11 mouse cellular contexts compared by ENCODE assay signal in genomic region chr12:80812510-80812820, GRCm38 (mm10). TPM values are rescaled to one million over a fixed set of nuclear protein-coding genes. Genes with fewer than 3 reads are reported as not detected.
DNase-seq lines count a peak whose midpoint lies in the region; ATAC-seq and TF ChIP-seq lines count a peak whose summit lies in the region.
"Had no signal": no experiment of that assay in that cellular context is flagged by ENCODE, and none has a peak within 500 bp of the region (broad histone marks: within the 10 kb centered on the region; RNA-seq: fewer than 3 reads in every experiment).

No protein-coding gene starts in this region.

- no peak overlapping the region for H3K9ac ChIP-seq in midbrain, embryonic 15.5 days
- no peak overlapping the region for H3K9ac ChIP-seq in liver, embryonic 11.5 days (ENCODE audit: low read depth, low read length)
- no peak overlapping the region for H3K9ac ChIP-seq in kidney, embryonic 14.5 days (ENCODE audit: low read depth, low read length)
- H3K9ac ChIP-seq: embryonic facial prominence, embryonic 12.5 days; stomach, embryonic 15.5 days had no signal

- peaks cover 52% of the 10 kb centered on the region for H3K4me1 ChIP-seq in midbrain, embryonic 10.5 days
- peaks cover 10% of the 10 kb centered on the region for H3K4me1 ChIP-seq in midbrain, embryonic 15.5 days
- peaks cover 71% of the 10 kb centered on the region for H3K4me1 ChIP-seq in liver, embryonic 11.5 days (replicated peaks; ENCODE audit: control insufficient read depth, insufficient read depth, low read length)
- peaks cover 24% of the 10 kb centered on the region; the same call in 1 of the 2 replicates for H3K4me1 ChIP-seq in small intestine, adult 2 months (ENCODE audit: control insufficient read depth, insufficient read depth, insufficient read length, low read length)
- peaks cover 6% of the 10 kb centered on the region; the same call in 1 of the 2 replicates for H3K4me1 ChIP-seq in kidney, embryonic 14.5 days (ENCODE audit: control insufficient read depth, insufficient read depth, low read length)

- TF ChIP-seq CTCF in gastrocnemius, adult 2 months (IDR thresholded peaks at IDR 0.05): no peak
- TF ChIP-seq CTCF in small intestine, adult 2 months (IDR thresholded peaks at IDR 0.05; ENCODE audit: extremely low read depth, insufficient read length, insufficient replicate concordance, low read depth, low read length): no peak

- no peaks in the 10 kb centered on the region for H3K9me3 ChIP-seq in midbrain, embryonic 10.5 days (replicated peaks)
- H3K9me3 ChIP-seq in midbrain, embryonic 15.5 days: no peaks in the 10 kb centered on the region
- H3K9me3 ChIP-seq in liver, embryonic 11.5 days (ENCODE audit: control insufficient read depth, low read length): no peaks in the 10 kb centered on the region
- no peaks in the 10 kb centered on the region for H3K9me3 ChIP-seq in kidney, embryonic 14.5 days (ENCODE audit: control insufficient read depth, low read length)
- H3K9me3 ChIP-seq: embryonic facial prominence, embryonic 12.5 days; stomach, embryonic 15.5 days had no signal

- no peak for DNase-seq in gastrocnemius, adult 2 months
- DNase-seq in gastrocnemius, postnatal 25 days: no peak
- no peak for DNase-seq in midbrain, embryonic 10.5 days (ENCODE audit: low spot score)
- DNase-seq in liver, embryonic 11.5 days (ENCODE audit: low spot score): no peak
- no peak for DNase-seq in right cerebral cortex, postnatal 4 days

- H3K27ac ChIP-seq in gastrocnemius, adult 2 months: peak overlapping the region; percentile 76
- peak overlapping the region; percentile 49 for H3K27ac ChIP-seq in midbrain, embryonic 10.5 days (replicated peaks)
- H3K27ac ChIP-seq in midbrain, embryonic 15.5 days: no peak overlapping the region
- H3K27ac ChIP-seq in liver, embryonic 11.5 days (ENCODE audit: low read depth, low read length): peak overlapping the region; percentile 14; the same call in 1 of the 2 replicates
- H3K27ac ChIP-seq in small intestine, adult 2 months (ENCODE audit: insufficient read depth, low read depth, low read length): 0 out of 2 replicates have a peak overlapping the region, but pooled peaks have one; percentile 0
- H3K27ac ChIP-seq in kidney, embryonic 14.5 days (ENCODE audit: low read depth, low read length): no peak overlapping the region
- H3K27ac ChIP-seq: embryonic facial prominence, embryonic 12.5 days; stomach, embryonic 15.5 days had no signal

- H3K27me3 ChIP-seq in midbrain, embryonic 10.5 days (ENCODE audit: low read depth, poor library complexity, severe bottlenecking): no peaks in the 10 kb centered on the region
- no peaks in the 10 kb centered on the region for H3K27me3 ChIP-seq in midbrain, embryonic 15.5 days (replicated peaks)
- H3K27me3 ChIP-seq in liver, embryonic 11.5 days (replicated peaks; ENCODE audit: control insufficient read depth, insufficient read depth, low read length): no peaks in the 10 kb centered on the region
- H3K27me3 ChIP-seq in small intestine, adult 2 months (ENCODE audit: control insufficient read depth, insufficient read depth, low read length): no peaks in the 10 kb centered on the region
- no peaks in the 10 kb centered on the region for H3K27me3 ChIP-seq in kidney, embryonic 14.5 days (ENCODE audit: control insufficient read depth, insufficient read depth, low read length)
- H3K27me3 ChIP-seq: embryonic facial prominence, embryonic 12.5 days; stomach, embryonic 15.5 days had no signal

- intact Hi-C loops in gastrocnemius, adult 2 months (cut with DNase I): no loop called here

- H3K4me3 ChIP-seq in gastrocnemius, adult 2 months: peak overlapping the region; percentile 23; the same call in 1 of the 2 replicates
- H3K4me3 ChIP-seq in midbrain, embryonic 10.5 days: no peak overlapping the region
- no peak overlapping the region for H3K4me3 ChIP-seq in midbrain, embryonic 15.5 days
- no peak overlapping the region for H3K4me3 ChIP-seq in liver, embryonic 11.5 days (ENCODE audit: low read depth, low read length)
- H3K4me3 ChIP-seq in small intestine, adult 2 months (ENCODE audit: low read depth, low read length): no peak overlapping the region
- no peak overlapping the region for H3K4me3 ChIP-seq in kidney, embryonic 14.5 days (ENCODE audit: low read length)
- H3K4me3 ChIP-seq: embryonic facial prominence, embryonic 12.5 days; stomach, embryonic 15.5 days had no signal

- no peaks in the 10 kb centered on the region for H3K36me3 ChIP-seq in midbrain, embryonic 10.5 days
- H3K36me3 ChIP-seq in midbrain, embryonic 15.5 days (replicated peaks): no peaks in the 10 kb centered on the region
- H3K36me3 ChIP-seq in liver, embryonic 11.5 days (ENCODE audit: control insufficient read depth, insufficient read depth, low read length): no peaks in the 10 kb centered on the region
- no peaks in the 10 kb centered on the region for H3K36me3 ChIP-seq in small intestine, adult 2 months (ENCODE audit: control insufficient read depth, insufficient read depth, low read length)
- H3K36me3 ChIP-seq in kidney, embryonic 14.5 days (ENCODE audit: control insufficient read depth, insufficient read depth, low read length): no peaks in the 10 kb centered on the region
- H3K36me3 ChIP-seq: embryonic facial prominence, embryonic 12.5 days; stomach, embryonic 15.5 days had no signal

- 43% methylated on average over 1 of the region's 1 CpGs for WGBS in midbrain, embryonic 10.5 days
- 35% methylated on average over 1 of the region's 1 CpGs for WGBS in midbrain, embryonic 15.5 days
- 41% methylated on average over 1 of the region's 1 CpGs for WGBS in liver, embryonic 11.5 days
- WGBS in small intestine, adult 2 months: 65% methylated on average over 1 of the region's 1 CpGs
- 83% methylated on average over 1 of the region's 1 CpGs for WGBS in kidney, embryonic 14.5 days

- no peak for ATAC-seq in midbrain, embryonic 15.5 days (replicated peaks)
- peak; percentile 21; the same call in 1 of the 2 replicates for ATAC-seq in liver, embryonic 11.5 days (replicated peaks; ENCODE audit: low FRiP score)
- no peak for ATAC-seq in kidney, embryonic 14.5 days (ENCODE audit: low FRiP score, low TSS enrichment)
- ATAC-seq: intestine, embryonic 16.5 days had no signal

- H3K4me2 ChIP-seq in midbrain, embryonic 15.5 days: no peak overlapping the region
- H3K4me2 ChIP-seq in liver, embryonic 11.5 days: peak overlapping the region; percentile 35
- H3K4me2 ChIP-seq in kidney, embryonic 14.5 days (replicated peaks; ENCODE audit: low read depth, low read length): no peak overlapping the region
- H3K4me2 ChIP-seq: embryonic facial prominence, embryonic 12.5 days; stomach, embryonic 15.5 days had no signal

- TF ChIP-seq POLR2A in small intestine, adult 2 months (IDR thresholded peaks at IDR 0.05; ENCODE audit: low read depth, low read length): no peak

RNA-seq across cellular contexts. Expression of gene Susd6, which starts 22.2 kb away (rescaled TPM):
- total RNA-seq in gastrocnemius, adult 2 months (2021): 10 to 100 TPM; 37.7 to 41.1 TPM
- total RNA-seq in gastrocnemius, postnatal 25 days (2021): 10 to 100 TPM; 26.7 to 28.1 TPM
- polyA plus RNA-seq in midbrain, embryonic 10.5 days (2016; fragmentation: Nextera tagmentation; extraction: Ambion mirVana): 13.9 and 16.6 TPM in 2 replicates
- 13.2 and 13.6 TPM in 2 replicates for polyA plus RNA-seq in midbrain, embryonic 15.5 days (2015; fragmentation: Nextera tagmentation; extraction: Ambion mirVana)
- 21.5 and 21.7 TPM in 2 replicates for polyA plus RNA-seq in liver, embryonic 11.5 days (2014; fragmentation: Nextera tagmentation; extraction: Ambion mirVana)
- polyA plus RNA-seq in small intestine, adult 2 months (2012; rRNA removed): 29.4 and 54.9 TPM in 2 replicates
- polyA plus RNA-seq in kidney, embryonic 14.5 days (2014; fragmentation: Nextera tagmentation; extraction: Ambion mirVana): 7.5 and 15.6 TPM in 2 replicates

RNA-seq across cellular contexts. Expression of gene Ccdc177, which starts 52.0 kb away (rescaled TPM):
- total RNA-seq in gastrocnemius, adult 2 months (2021): not detected
- total RNA-seq in gastrocnemius, postnatal 25 days (2021): not detected
- polyA plus RNA-seq in midbrain, embryonic 10.5 days (2016; fragmentation: Nextera tagmentation; extraction: Ambion mirVana): 2.0 and 2.2 TPM in 2 replicates
- 5.9 and 6.6 TPM in 2 replicates for polyA plus RNA-seq in midbrain, embryonic 15.5 days (2015; fragmentation: Nextera tagmentation; extraction: Ambion mirVana)
- polyA plus RNA-seq in liver, embryonic 11.5 days (2014; fragmentation: Nextera tagmentation; extraction: Ambion mirVana): not detected in 2 replicates
- polyA plus RNA-seq in small intestine, adult 2 months (2012; rRNA removed): 0.03 and 0.10 TPM in 2 replicates
- polyA plus RNA-seq in kidney, embryonic 14.5 days (2014; fragmentation: Nextera tagmentation; extraction: Ambion mirVana): 0.19 and 0.24 TPM in 2 replicates

Comparison
In these comparisons a context has a peak if more than half of its experiments do, and no peak if none do; other contexts are left out.
1. H3K27ac ChIP-seq: peak in gastrocnemius, adult 2 months (single experiment), midbrain, embryonic 10.5 days (single experiment), liver, embryonic 11.5 days (single experiment) and small intestine, adult 2 months (single experiment); none in midbrain, embryonic 15.5 days (single experiment) and kidney, embryonic 14.5 days (single experiment).